Mouse (Mus musculus) cerebellum, adult 2 months (tissue): ENCODE results near the gene Izumo4.

Source experiments
- CTCF ChIP-seq: fragments of 200-500 bp; IDR thresholded peaks from 2 replicates; pipeline ENCODE4 v1.5.1; 2011; ENCODE audit warnings: low read depth, mild to moderate bottlenecking, control low read depth, low read length, moderate library complexity, borderline replicate concordance; ENCODE audit not compliant: insufficient read depth
- POLR2A ChIP-seq: fragments of 200-500 bp; IDR thresholded peaks from 2 replicates; pipeline ENCODE4 v1.6.1; 2011; ENCODE audit warnings: low read length, control low read depth, borderline replicate concordance; ENCODE audit not compliant: insufficient read depth

DNA sequence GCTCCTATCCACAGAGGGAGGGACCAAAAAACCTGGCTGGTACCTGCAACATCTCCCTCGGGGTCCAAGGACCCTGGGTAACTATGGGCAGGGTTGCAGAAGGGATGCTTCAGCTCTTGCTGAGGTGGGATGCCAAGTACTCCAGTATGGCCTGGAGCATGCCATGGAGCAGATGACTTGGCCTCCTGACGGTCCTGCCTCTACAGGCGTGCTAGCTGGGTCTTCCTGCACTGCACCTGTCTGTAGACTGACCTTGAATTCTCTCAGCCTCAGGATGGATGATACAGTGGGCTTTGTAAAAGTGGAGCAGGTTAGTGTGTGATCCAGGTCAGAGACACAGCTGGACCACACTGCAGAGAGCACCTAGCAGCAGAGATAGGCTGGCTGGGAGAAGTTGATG lies 3.5 kb downstream of the Izumo4 start:
- TF ChIP-seq CTCF (no peak), POLR2A (no peak)
